Mouse (Mus musculus): ENCODE results near the gene Capns1.
A peak's percentile ranks its signal among the peaks of the same experiment; 100 is the strongest.

DNA sequence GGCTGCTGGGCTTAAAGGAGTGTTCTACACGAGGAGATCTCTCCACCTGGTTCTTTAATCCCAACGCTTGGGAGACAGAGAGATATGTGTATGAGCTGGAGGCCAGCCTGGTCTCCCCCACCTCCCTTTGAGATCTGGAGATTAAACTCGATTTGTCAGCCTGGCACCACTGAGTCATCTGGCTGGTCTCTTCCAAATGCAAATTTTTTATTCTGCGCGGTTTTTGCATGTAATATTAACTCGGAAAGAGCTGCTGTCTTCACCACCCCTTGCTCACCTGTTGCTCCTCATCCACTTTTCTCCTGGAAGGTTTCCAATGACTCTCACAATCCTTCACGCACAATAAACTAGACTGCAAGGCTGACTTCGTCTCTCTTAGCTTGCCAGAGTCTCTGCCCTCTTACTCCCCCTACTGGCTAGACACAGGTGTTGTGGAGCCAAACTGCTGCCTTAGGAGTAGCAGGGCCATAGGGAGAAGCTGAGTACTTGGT, at the start of gene Capns1:
- TF ChIP-seq POLR2A (IDR thresholded peaks at IDR 0.05; ENCODE audit: insufficient read depth, low read depth, low read length) (no peak), CTCF (IDR thresholded peaks at IDR 0.05; ENCODE audit: insufficient read depth, low read depth, low read length) (0 out of 2 replicates have a peak, but pooled peaks have one; percentile 31)

All from olfactory bulb, adult 2 months (tissue).